Mouse (Mus musculus) CD4-positive, CD25-positive, alpha-beta regulatory T cell, adult 4 months (primary cell): Measurements from ENCODE around the gene Ccdc69. TPM values are rescaled to one million over a fixed set of nuclear protein-coding genes. Genes with fewer than 3 reads are reported as not detected.

ENCODE experiments used
- ATAC-seq: one replicate; pipeline ENCODE4 v1.8.0; 2017
- polyA plus RNA-seq, 2 experiments: library from polyadenylated mRNA; unstranded; fragments of 100-300 nt; shearing (Covaris generic); gene quantifications; one replicate each; pipeline ENCODE4 v1.2.1; 2017

Gene Ccdc69
- polyA plus RNA-seq, 2 experiments from 2014 or later, result 68.2 to 80.6 TPM

DNA sequence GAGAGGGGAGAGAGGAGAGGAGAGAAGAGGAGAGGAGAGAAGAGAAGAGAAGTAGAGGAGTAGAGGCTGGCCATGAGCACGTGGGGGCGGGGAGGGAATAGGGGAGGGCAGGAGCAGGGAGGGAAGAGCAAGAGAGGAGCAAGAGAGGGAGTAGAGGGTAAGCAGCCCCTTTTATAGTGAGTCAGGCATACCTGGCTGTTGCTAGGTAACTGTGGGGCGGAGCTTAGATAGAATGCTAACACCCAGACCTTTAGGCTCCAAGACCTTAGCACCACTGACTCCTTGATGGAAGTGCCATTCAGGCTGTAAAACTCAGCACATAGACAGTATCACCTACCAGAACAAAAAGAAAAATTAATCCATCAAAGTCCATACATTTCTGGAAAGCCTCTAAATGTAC is 41.3 kb downstream of the Ccdc69 start:
- ATAC-seq, result no peak

- peak; percentile 90 for ATAC-seq
These were observed 44.8 kb downstream of the Ccdc69 start, which contains the start of gene Anxa6 for GRCm38 (mm10) chr11:55033040-55033660. TSS of gene Anxa6 (minus strand) at chr11:55033445.

DNA sequence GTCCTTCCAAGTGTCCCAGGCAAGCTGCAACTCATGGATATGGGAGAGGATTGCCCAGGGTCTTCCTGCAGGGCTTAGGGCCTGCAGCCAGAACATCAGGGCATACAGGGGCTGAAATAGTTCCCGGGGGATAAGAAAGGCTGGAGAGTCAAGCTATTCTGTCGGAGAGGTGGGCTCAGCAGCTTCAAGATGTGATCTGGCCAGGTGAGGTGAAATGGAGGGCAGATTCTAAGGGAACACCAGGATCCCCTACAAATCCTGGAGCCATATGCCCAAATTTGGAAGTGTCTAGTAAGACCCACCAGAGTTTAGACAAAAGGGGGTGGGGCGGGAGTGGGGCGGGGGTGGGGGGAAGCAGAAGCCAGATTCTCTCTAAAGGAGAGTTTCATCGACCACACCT is 45.6 kb downstream of the Ccdc69 start:
- no peak for ATAC-seq

- no peak for ATAC-seq
These were observed 46.0 kb downstream of the Ccdc69 start for GRCm38 (mm10) chr11:55031991-55032280.

DNA sequence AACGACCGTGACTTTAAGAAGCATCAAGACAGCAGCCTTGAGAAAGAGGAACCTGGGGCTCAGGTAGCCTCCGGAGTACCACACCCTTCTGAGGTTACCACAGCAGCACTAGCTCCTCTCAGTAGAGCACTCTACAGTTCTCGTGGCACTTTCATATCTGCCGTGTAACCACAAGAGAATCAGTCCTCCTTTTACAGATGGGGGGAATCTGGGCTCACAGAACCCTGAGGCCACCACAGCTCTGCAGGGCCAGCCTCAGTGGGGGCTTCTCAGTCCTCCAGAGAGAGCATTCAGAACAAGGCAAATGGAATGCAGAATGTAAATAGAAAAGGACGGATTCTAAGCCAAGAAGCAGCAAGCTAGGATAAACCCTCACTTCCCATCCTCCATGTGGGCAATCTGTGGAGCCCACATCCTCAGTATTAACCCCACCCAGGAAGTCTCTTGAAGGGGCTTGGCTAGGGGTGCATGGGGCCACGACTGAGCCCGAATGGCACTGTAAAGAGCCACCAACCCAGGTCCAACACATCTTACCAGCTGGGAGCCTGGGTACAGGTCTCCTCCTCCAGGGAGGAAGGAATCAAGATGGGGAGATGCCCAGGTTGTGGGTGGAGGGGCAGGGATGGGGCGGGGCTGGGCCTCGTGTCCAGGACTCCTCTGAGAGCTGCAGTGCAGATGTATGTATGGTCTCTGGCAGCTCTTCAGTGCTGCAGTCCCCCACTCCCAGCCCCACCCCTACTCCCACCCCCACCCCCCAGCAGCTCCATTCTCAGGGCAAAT is 46.5 kb downstream of the Ccdc69 start:
- ATAC-seq, result peak; percentile 58

DNA sequence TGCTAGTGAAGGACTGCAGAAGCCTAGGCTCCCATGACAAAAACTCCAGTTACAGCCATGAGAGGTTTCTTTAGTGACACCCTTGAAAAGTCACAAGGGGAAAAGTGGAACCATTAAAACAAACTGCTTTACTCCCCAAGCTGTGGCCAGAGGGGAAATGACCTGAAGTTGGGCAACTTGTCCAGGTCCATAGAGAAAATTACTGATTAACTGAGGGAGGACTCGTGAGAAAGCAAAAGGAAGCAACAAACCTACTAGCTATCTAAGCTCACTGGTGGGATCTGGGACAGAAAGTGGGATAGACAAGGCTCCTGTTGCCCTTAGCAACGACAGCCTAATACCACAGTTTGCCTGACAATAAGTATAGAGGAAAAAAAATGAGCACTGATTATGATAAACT is 49.4 kb downstream of the Ccdc69 start:
- no peak for ATAC-seq

DNA sequence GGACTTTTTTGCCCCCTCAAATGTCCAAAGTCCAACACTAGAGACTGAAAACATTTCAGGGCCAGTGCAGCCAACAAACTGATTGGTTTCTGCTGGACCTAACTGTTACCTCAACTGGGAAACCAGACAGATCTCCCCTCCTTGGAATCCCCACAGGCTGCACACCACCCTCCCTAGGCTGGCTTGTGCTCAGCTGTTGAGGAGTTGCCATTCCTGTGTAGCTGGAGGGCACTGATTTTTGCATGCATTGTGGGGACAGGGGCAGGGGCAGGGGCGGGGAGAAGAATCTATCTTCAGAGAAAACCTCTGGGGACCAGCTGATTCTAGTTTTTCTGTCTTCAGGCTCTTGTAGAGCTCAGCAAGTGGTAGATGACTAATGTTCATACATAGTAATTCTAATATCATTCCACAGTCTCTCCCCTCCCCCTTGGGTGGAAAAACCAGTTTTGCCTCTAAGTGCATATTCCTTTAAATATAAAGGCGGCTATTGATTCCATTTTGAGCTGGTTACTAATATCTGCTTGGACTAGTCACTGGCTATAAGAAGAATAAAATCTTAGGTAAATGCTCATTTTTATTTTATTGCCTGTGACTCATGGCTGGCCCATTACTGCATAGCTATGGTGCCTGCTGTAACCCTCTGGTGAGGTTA is 50.6 kb downstream of the Ccdc69 start:
- ATAC-seq, result no peak

DNA sequence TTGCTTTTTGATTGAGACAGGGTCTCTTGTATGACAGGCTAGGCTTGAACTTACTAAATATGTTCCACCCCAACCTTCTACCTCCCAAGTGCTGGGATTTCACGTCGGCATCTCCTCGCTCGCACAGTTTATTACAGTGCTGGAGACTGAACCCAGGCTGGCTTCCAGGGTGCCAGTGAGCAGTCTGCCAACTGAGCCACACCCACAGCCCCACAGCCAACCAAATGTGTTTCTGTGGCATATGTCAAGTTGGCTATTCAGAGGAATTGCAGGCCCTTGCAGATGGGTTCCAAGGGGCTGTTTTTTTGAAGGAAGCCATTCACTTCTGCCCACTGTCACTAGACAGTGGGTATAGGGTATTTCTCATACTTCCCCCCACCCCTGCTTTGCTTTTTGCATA is 52.0 kb downstream of the Ccdc69 start:
- ATAC-seq, result no peak

- ATAC-seq, result no peak
These were observed 54.3 kb downstream of the Ccdc69 start for GRCm38 (mm10) chr11:55023583-55023982.

- ATAC-seq, result peak; percentile 96
These were observed 54.8 kb downstream of the Ccdc69 start for GRCm38 (mm10) chr11:55023049-55023564.

DNA sequence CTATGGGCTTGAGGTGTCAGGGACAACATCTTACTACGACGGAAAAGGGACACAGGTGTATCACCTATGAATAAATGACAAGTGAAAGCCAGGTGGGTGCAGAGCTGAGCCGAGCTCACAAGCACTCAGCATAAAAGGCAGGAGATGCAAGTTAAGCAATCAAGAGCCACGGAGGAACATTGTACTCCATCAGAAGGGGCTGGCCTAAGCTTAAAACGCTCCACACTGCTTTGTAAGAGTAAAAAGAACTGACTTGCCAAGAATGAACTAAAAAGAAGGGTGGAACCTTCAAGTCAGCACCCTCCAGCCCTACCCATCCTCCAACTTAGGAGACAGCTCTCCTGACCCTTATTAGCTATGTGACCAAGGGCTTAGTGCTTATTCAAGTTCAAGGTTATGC is 55.4 kb downstream of the Ccdc69 start:
- ATAC-seq, result no peak

- no peak for ATAC-seq
These were observed 56.1 kb downstream of the Ccdc69 start for GRCm38 (mm10) chr11:55021859-55022258.

GRCm38 (mm10) chr11:55021458-55021857 is 56.5 kb downstream of the Ccdc69 start:
- ATAC-seq, result no peak

- no peak for ATAC-seq
These were observed 58.2 kb downstream of the Ccdc69 start for GRCm38 (mm10) chr11:55019711-55020110.

- ATAC-seq, result no peak
These were observed 59.9 kb downstream of the Ccdc69 start for GRCm38 (mm10) chr11:55018034-55018433.

GRCm38 (mm10) chr11:55017201-55017600 is 60.7 kb downstream of the Ccdc69 start:
- no peak for ATAC-seq

- no peak for ATAC-seq
These were observed 61.2 kb downstream of the Ccdc69 start for GRCm38 (mm10) chr11:55016758-55017157.

- ATAC-seq, result no peak
These were observed 62.1 kb downstream of the Ccdc69 start for GRCm38 (mm10) chr11:55015831-55016241.

- ATAC-seq, result no peak
These were observed 62.7 kb downstream of the Ccdc69 start for GRCm38 (mm10) chr11:55015264-55015663.

DNA sequence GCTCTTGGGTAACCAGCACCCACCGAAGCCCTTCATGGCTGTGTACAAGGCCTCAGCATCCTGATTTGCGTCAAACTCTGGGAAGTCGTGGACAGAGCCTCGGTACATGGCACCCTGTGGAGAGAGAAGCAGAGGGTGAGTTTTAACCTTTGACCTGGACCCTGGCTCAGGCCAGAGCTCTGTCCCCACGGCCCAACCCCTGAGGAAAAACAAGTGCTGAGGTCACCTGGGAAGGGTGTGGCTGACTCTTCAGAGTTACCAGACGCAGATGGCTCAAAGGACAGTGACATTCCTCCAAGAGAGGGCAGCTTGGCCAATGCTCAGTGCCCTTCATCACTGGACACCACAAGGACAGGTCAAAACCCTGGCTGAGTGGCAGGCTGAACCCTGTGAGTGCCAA is 64.1 kb downstream of the Ccdc69 start:
- ATAC-seq, result no peak

- no peak for ATAC-seq
These were observed 65.1 kb downstream of the Ccdc69 start for GRCm38 (mm10) chr11:55012551-55013521.

DNA sequence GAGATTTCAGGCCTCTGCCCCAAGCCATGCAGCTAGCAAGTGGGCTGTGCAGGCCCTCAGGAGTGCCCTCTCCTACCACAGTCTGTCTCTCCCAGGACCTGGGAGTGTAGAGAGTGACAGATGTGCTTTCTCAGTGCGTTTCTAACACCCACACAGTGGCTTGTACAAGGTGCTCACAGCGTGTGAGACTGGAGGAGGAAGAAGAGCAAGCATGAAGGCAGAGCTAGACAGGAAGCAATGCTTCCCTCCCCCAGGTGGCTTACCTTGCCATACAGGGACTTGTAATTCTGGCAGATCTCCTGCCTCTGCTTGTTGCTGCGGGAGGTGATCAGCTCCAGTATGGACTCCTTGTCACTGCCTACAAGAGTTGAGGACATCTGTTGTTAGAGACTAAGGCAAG is 66.5 kb downstream of the Ccdc69 start:
- peak; percentile 69 for ATAC-seq

DNA sequence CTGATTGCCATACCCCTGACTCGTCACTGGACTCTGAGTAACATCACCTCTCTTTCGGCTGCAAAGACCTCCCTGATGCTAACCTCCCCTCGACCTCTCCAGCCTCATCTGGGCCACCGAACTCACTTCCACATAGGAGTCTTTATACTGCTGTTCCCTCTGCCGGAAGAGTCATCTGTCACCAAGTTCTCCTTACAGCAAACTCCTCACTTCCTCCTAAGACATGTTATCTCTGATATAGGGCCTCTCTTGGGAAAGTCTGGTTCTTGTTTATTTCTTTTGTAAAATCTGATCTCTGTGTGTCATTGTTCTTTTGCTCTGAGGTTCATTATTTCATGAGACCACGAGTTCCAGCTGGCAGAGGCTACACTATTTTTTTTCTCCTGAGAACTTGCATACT is 69.7 kb downstream of the Ccdc69 start:
- no peak for ATAC-seq
